Mouse (Mus musculus): Measurements from ENCODE around the gene Selplg. TPM values are rescaled to one million over a fixed set of nuclear protein-coding genes. Genes with fewer than 3 reads are reported as not detected.

Selplg gene
- polyA plus RNA-seq, 1 experiment: 274 TPM

GRCm38 (mm10) chr5:113799691-113800090, 32.8 kb downstream of the Selplg start:
- no peak overlapping the region for H3K4me3 ChIP-seq (ENCODE audit: extremely low read depth, insufficient read depth, insufficient read length)
- no peak overlapping the region for H3K27ac ChIP-seq (ENCODE audit: insufficient read depth, low read length)
- H3K36me3 ChIP-seq (ENCODE audit: control insufficient read depth, insufficient read depth, low read length): no peaks in the 10 kb centered on the region
- TF ChIP-seq POLR2A (IDR thresholded peaks at IDR 0.05; ENCODE audit: low read depth, low read length): no peak
- no peak for TF ChIP-seq CTCF (IDR thresholded peaks at IDR 0.05; ENCODE audit: extremely low read depth, insufficient read depth, insufficient read length, insufficient replicate concordance)
- H3K27me3 ChIP-seq (ENCODE audit: control insufficient read depth, insufficient read depth, low read length): no peaks in the 10 kb centered on the region
- WGBS: 77% methylated on average over 5 of the region's 5 CpGs
- no peaks in the 10 kb centered on the region for H3K4me1 ChIP-seq (ENCODE audit: control insufficient read depth, insufficient read depth, insufficient read length)
- DNase-seq (ENCODE audit: low read depth in 1 of 2, low spot score in 2 of 2): no peak

GRCm38 (mm10) chr5:113798525-113798924, 33.9 kb downstream of the Selplg start:
- no peak overlapping the region for H3K4me3 ChIP-seq (ENCODE audit: extremely low read depth, insufficient read depth, insufficient read length)
- no peak overlapping the region for H3K27ac ChIP-seq (ENCODE audit: insufficient read depth, low read length)
- H3K36me3 ChIP-seq (ENCODE audit: control insufficient read depth, insufficient read depth, low read length): no peaks in the 10 kb centered on the region
- no peaks in the 10 kb centered on the region for H3K27me3 ChIP-seq (ENCODE audit: control insufficient read depth, insufficient read depth, low read length)
- TF ChIP-seq CTCF (IDR thresholded peaks at IDR 0.05; ENCODE audit: extremely low read depth, insufficient read depth, insufficient read length, insufficient replicate concordance) (no peak), POLR2A (IDR thresholded peaks at IDR 0.05; ENCODE audit: low read depth, low read length) (no peak)
- 27% methylated on average over 9 of the region's 9 CpGs for WGBS
- H3K4me1 ChIP-seq (ENCODE audit: control insufficient read depth, insufficient read depth, insufficient read length): no peaks in the 10 kb centered on the region
- DNase-seq (ENCODE audit: low read depth in 1 of 2, low spot score in 2 of 2): no peak

GRCm38 (mm10) chr5:113797149-113797882, 35.1 kb downstream of the Selplg start:
- H3K36me3 ChIP-seq (ENCODE audit: control insufficient read depth, insufficient read depth, low read length): no peaks in the 10 kb centered on the region
- H3K4me1 ChIP-seq (ENCODE audit: control insufficient read depth, insufficient read depth, insufficient read length): no peaks in the 10 kb centered on the region
- no peak overlapping the region for H3K4me3 ChIP-seq (ENCODE audit: extremely low read depth, insufficient read depth, insufficient read length)
- H3K27me3 ChIP-seq (ENCODE audit: control insufficient read depth, insufficient read depth, low read length): no peaks in the 10 kb centered on the region
- 53% methylated on average over 19 of the region's 19 CpGs for WGBS
- TF ChIP-seq CTCF (IDR thresholded peaks at IDR 0.05; ENCODE audit: extremely low read depth, insufficient read depth, insufficient read length, insufficient replicate concordance) (no peak), POLR2A (IDR thresholded peaks at IDR 0.05; ENCODE audit: low read depth, low read length) (no peak)
- H3K27ac ChIP-seq (ENCODE audit: insufficient read depth, low read length): no peak overlapping the region
- DNase-seq (ENCODE audit: low read depth in 1 of 2, low spot score in 2 of 2): no peak

GRCm38 (mm10) chr5:113796401-113797148, 35.9 kb downstream of the Selplg start:
- no peak for DNase-seq (ENCODE audit: low read depth in 1 of 2, low spot score in 2 of 2)
- Histone ChIP-seq H3K4me1 (ENCODE audit: control insufficient read depth, insufficient read depth, insufficient read length) (no peaks in the 10 kb centered on the region), H3K27ac (ENCODE audit: insufficient read depth, low read length) (no peak overlapping the region), H3K27me3 (ENCODE audit: control insufficient read depth, insufficient read depth, low read length) (no peaks in the 10 kb centered on the region), H3K36me3 (ENCODE audit: control insufficient read depth, insufficient read depth, low read length) (no peaks in the 10 kb centered on the region), H3K4me3 (ENCODE audit: extremely low read depth, insufficient read depth, insufficient read length) (no peak overlapping the region)
- 14% methylated on average over 13 of the region's 13 CpGs for WGBS
- TF ChIP-seq CTCF (IDR thresholded peaks at IDR 0.05; ENCODE audit: extremely low read depth, insufficient read depth, insufficient read length, insufficient replicate concordance) (no peak), POLR2A (IDR thresholded peaks at IDR 0.05; ENCODE audit: low read depth, low read length) (no peak)

- 88% methylated on average over 16 of the region's 16 CpGs for WGBS
- Histone ChIP-seq H3K27ac (ENCODE audit: insufficient read depth, low read length) (no peak overlapping the region), H3K4me3 (ENCODE audit: extremely low read depth, insufficient read depth, insufficient read length) (no peak overlapping the region), H3K27me3 (ENCODE audit: control insufficient read depth, insufficient read depth, low read length) (no peaks in the 10 kb centered on the region), H3K4me1 (ENCODE audit: control insufficient read depth, insufficient read depth, insufficient read length) (no peaks in the 10 kb centered on the region; the same call in 1 of the 2 replicates), H3K36me3 (ENCODE audit: control insufficient read depth, insufficient read depth, low read length) (no peaks in the 10 kb centered on the region)
- no peak for TF ChIP-seq CTCF (IDR thresholded peaks at IDR 0.05; ENCODE audit: extremely low read depth, insufficient read depth, insufficient read length, insufficient replicate concordance)
- TF ChIP-seq POLR2A (IDR thresholded peaks at IDR 0.05; ENCODE audit: low read depth, low read length): no peak
- DNase-seq (ENCODE audit: low read depth in 1 of 2, low spot score in 2 of 2): no peak
These were observed 41.0 kb downstream of the Selplg start for GRCm38 (mm10) chr5:113791197-113792095.

GRCm38 (mm10) chr5:113790453-113791196, 41.8 kb downstream of the Selplg start:
- H3K27ac ChIP-seq (ENCODE audit: insufficient read depth, low read length): no peak overlapping the region
- no peaks in the 10 kb centered on the region for H3K27me3 ChIP-seq (ENCODE audit: control insufficient read depth, insufficient read depth, low read length)
- WGBS: 54% methylated on average over 11 of the region's 11 CpGs
- DNase-seq (ENCODE audit: low read depth in 1 of 2, low spot score in 2 of 2): no peak
- H3K4me1 ChIP-seq (ENCODE audit: control insufficient read depth, insufficient read depth, insufficient read length): no peaks in the 10 kb centered on the region; the same call in 1 of the 2 replicates
- H3K36me3 ChIP-seq (ENCODE audit: control insufficient read depth, insufficient read depth, low read length): no peaks in the 10 kb centered on the region
- no peak overlapping the region for H3K4me3 ChIP-seq (ENCODE audit: extremely low read depth, insufficient read depth, insufficient read length)
- no peak for TF ChIP-seq POLR2A (IDR thresholded peaks at IDR 0.05; ENCODE audit: low read depth, low read length)
- TF ChIP-seq CTCF (IDR thresholded peaks at IDR 0.05; ENCODE audit: extremely low read depth, insufficient read depth, insufficient read length, insufficient replicate concordance): no peak

All from spleen, adult 2 months (tissue).